Mouse (Mus musculus) NIH3T3 (cell line): ENCODE results near the gene Susd3.

ENCODE experiments used
- DNase-seq: peaks from one replicate; pipeline ENCODE4 v3.0.0-alpha.2; 2012; ENCODE audit warnings: low read depth

Susd3 gene

GRCm38 (mm10) chr13:49248467-49248862 lies at the start of gene Susd3:
Gene Susd3, minus strand, starts transcription at chr13:49248706.
- DNase-seq: no peak

GRCm38 (mm10) chr13:49296270-49296669 lies 47.8 kb upstream of the Susd3 start:
- no peak for DNase-seq

GRCm38 (mm10) chr13:49294108-49294507 lies 45.6 kb upstream of the Susd3 start:
- DNase-seq: no peak

- DNase-seq: no peak
Measured at GRCm38 (mm10) chr13:49291949-49292348, 43.4 kb upstream of the Susd3 start.

GRCm38 (mm10) chr13:49291398-49291797 lies 42.9 kb upstream of the Susd3 start:
- DNase-seq: peak; percentile 25

- DNase-seq: no peak
Measured at GRCm38 (mm10) chr13:49287224-49287623, 38.7 kb upstream of the Susd3 start.

- DNase-seq: no peak
Measured at GRCm38 (mm10) chr13:49286750-49287149, 38.2 kb upstream of the Susd3 start.

GRCm38 (mm10) chr13:49283686-49284085 lies 35.2 kb upstream of the Susd3 start:
- no peak for DNase-seq

- no peak for DNase-seq
Measured at GRCm38 (mm10) chr13:49282168-49282567, 33.7 kb upstream of the Susd3 start.

- no peak for DNase-seq
Measured at GRCm38 (mm10) chr13:49271831-49272765, 23.6 kb upstream of the Susd3 start.

GRCm38 (mm10) chr13:49270500-49270899 lies 22.0 kb upstream of the Susd3 start:
- no peak for DNase-seq

- DNase-seq: no peak
Measured at GRCm38 (mm10) chr13:49267645-49268044, 19.1 kb upstream of the Susd3 start.

GRCm38 (mm10) chr13:49260036-49260722 lies 11.7 kb upstream of the Susd3 start:
- no peak for DNase-seq

- DNase-seq: no peak
Measured at GRCm38 (mm10) chr13:49257819-49258313, 9.4 kb upstream of the Susd3 start.

- DNase-seq: peak; percentile 47
Measured at GRCm38 (mm10) chr13:49252746-49253145, 4.2 kb upstream of the Susd3 start.

GRCm38 (mm10) chr13:49252113-49252512 lies 3.6 kb upstream of the Susd3 start:
- DNase-seq: peak; percentile 35

GRCm38 (mm10) chr13:49250716-49251517 lies 2.4 kb upstream of the Susd3 start:
- DNase-seq: no peak

GRCm38 (mm10) chr13:49249634-49250033 lies 1.1 kb upstream of the Susd3 start:
- DNase-seq: no peak

GRCm38 (mm10) chr13:49248923-49249322 lies 417 bp upstream of the Susd3 start:
- no peak for DNase-seq

GRCm38 (mm10) chr13:49247740-49248466 lies 603 bp downstream of the Susd3 start:
- DNase-seq: no peak

- DNase-seq: no peak
Measured at GRCm38 (mm10) chr13:49247232-49247739, 1.2 kb downstream of the Susd3 start.
